Mouse (Mus musculus): ENCODE results near the gene Dicer1. TPM values are rescaled to one million over a fixed set of nuclear protein-coding genes. Genes with fewer than 3 reads are reported as not detected.

Dicer1 gene
- polyA plus RNA-seq, 1 experiment from 2014 or later, result 37.2 TPM

- Histone ChIP-seq H3K4me3 (no peak overlapping the region), H3K27ac (no peak overlapping the region), H3K4me1 (no peaks in the 10 kb centered on the region), H3K27me3 (ENCODE audit: insufficient read depth, poor library complexity, severe bottlenecking) (no peaks in the 10 kb centered on the region), H3K36me3 (no peaks in the 10 kb centered on the region), H3K9me3 (no peaks in the 10 kb centered on the region)
- WGBS, result 81% methylated on average over 6 of the region's 6 CpGs
- DNase-seq (ENCODE audit: low spot score), result no peak
Measured at GRCm38 (mm10) chr12:104763918-104764317, 12.2 kb upstream of the Dicer1 start.

GRCm38 (mm10) chr12:104761411-104761810, 9.7 kb upstream of the Dicer1 start:
- Histone ChIP-seq H3K27ac (no peak overlapping the region), H3K4me1 (no peaks in the 10 kb centered on the region), H3K36me3 (no peaks in the 10 kb centered on the region), H3K4me3 (no peak overlapping the region), H3K9me3 (no peaks in the 10 kb centered on the region), H3K27me3 (ENCODE audit: insufficient read depth, poor library complexity, severe bottlenecking) (no peaks in the 10 kb centered on the region)
- no peak for DNase-seq (ENCODE audit: low spot score)
- WGBS, result 73% methylated on average over 8 of the region's 8 CpGs

GRCm38 (mm10) chr12:104758066-104758465, 6.3 kb upstream of the Dicer1 start:
- no peaks in the 10 kb centered on the region for H3K27me3 ChIP-seq (ENCODE audit: insufficient read depth, poor library complexity, severe bottlenecking)
- H3K4me3 ChIP-seq, result no peak overlapping the region
- WGBS, result 78% methylated on average over 7 of the region's 7 CpGs
- no peaks in the 10 kb centered on the region for H3K4me1 ChIP-seq
- H3K9me3 ChIP-seq, result no peaks in the 10 kb centered on the region
- H3K27ac ChIP-seq, result no peak overlapping the region
- no peak for DNase-seq (ENCODE audit: low spot score)
- no peaks in the 10 kb centered on the region for H3K36me3 ChIP-seq

GRCm38 (mm10) chr12:104753686-104754085, 1.9 kb upstream of the Dicer1 start:
- DNase-seq (ENCODE audit: low spot score), result no peak
- no peak overlapping the region for H3K4me3 ChIP-seq
- 78% methylated on average over 4 of the region's 4 CpGs for WGBS
- no peak overlapping the region for H3K27ac ChIP-seq
- H3K27me3 ChIP-seq (ENCODE audit: insufficient read depth, poor library complexity, severe bottlenecking), result no peaks in the 10 kb centered on the region
- peaks cover 7% of the 10 kb centered on the region for H3K36me3 ChIP-seq
- no peaks in the 10 kb centered on the region for H3K9me3 ChIP-seq
- H3K4me1 ChIP-seq, result peaks cover 29% of the 10 kb centered on the region

GRCm38 (mm10) chr12:104751331-104751813, 380 bp downstream of the Dicer1 start:
- peaks cover 7% of the 10 kb centered on the region for H3K36me3 ChIP-seq
- no peaks in the 10 kb centered on the region for H3K27me3 ChIP-seq (ENCODE audit: insufficient read depth, poor library complexity, severe bottlenecking)
- peak; percentile 78 for DNase-seq (ENCODE audit: low spot score)
- H3K4me3 ChIP-seq, result peak overlapping the region; percentile 94
- peaks cover 48% of the 10 kb centered on the region for H3K4me1 ChIP-seq
- peak overlapping the region; percentile 99 for H3K27ac ChIP-seq
- no peaks in the 10 kb centered on the region for H3K9me3 ChIP-seq
- WGBS, result under 1% methylated on average over 52 of the region's 52 CpGs

- Histone ChIP-seq H3K27ac (no peak overlapping the region), H3K4me1 (peaks cover 48% of the 10 kb centered on the region), H3K9me3 (no peaks in the 10 kb centered on the region), H3K36me3 (peaks cover 7% of the 10 kb centered on the region), H3K27me3 (ENCODE audit: insufficient read depth, poor library complexity, severe bottlenecking) (no peaks in the 10 kb centered on the region), H3K4me3 (no peak overlapping the region)
- DNase-seq (ENCODE audit: low spot score), result no peak
- 88% methylated on average over 2 of the region's 2 CpGs for WGBS
Measured at GRCm38 (mm10) chr12:104748946-104749345, 2.8 kb downstream of the Dicer1 start.

- no peak for DNase-seq (ENCODE audit: low spot score)
- Histone ChIP-seq H3K36me3 (peaks cover 7% of the 10 kb centered on the region), H3K27ac (no peak overlapping the region), H3K27me3 (ENCODE audit: insufficient read depth, poor library complexity, severe bottlenecking) (no peaks in the 10 kb centered on the region), H3K4me1 (peaks cover 44% of the 10 kb centered on the region), H3K4me3 (no peak overlapping the region), H3K9me3 (no peaks in the 10 kb centered on the region)
- WGBS, result 88% methylated on average over 5 of the region's 5 CpGs
Measured at GRCm38 (mm10) chr12:104747252-104747651, 4.5 kb downstream of the Dicer1 start.

GRCm38 (mm10) chr12:104746601-104747000, 5.2 kb downstream of the Dicer1 start:
- Histone ChIP-seq H3K9me3 (no peaks in the 10 kb centered on the region), H3K36me3 (peaks cover 7% of the 10 kb centered on the region), H3K4me3 (no peak overlapping the region), H3K4me1 (peaks cover 45% of the 10 kb centered on the region), H3K27me3 (ENCODE audit: insufficient read depth, poor library complexity, severe bottlenecking) (no peaks in the 10 kb centered on the region), H3K27ac (no peak overlapping the region)
- DNase-seq (ENCODE audit: low spot score), result no peak
- 86% methylated on average over 2 of the region's 2 CpGs for WGBS

- Histone ChIP-seq H3K36me3 (no peaks in the 10 kb centered on the region), H3K9me3 (no peaks in the 10 kb centered on the region), H3K27ac (no peak overlapping the region), H3K4me3 (no peak overlapping the region), H3K4me1 (peaks cover 43% of the 10 kb centered on the region), H3K27me3 (ENCODE audit: insufficient read depth, poor library complexity, severe bottlenecking) (no peaks in the 10 kb centered on the region)
- WGBS, result 82% methylated on average over 4 of the region's 4 CpGs
- DNase-seq (ENCODE audit: low spot score), result no peak
Measured at GRCm38 (mm10) chr12:104743687-104744086, 8.1 kb downstream of the Dicer1 start.

- H3K4me3 ChIP-seq, result no peak overlapping the region
- H3K27ac ChIP-seq, result no peak overlapping the region
- H3K27me3 ChIP-seq (ENCODE audit: insufficient read depth, poor library complexity, severe bottlenecking), result no peaks in the 10 kb centered on the region
- peaks cover 10% of the 10 kb centered on the region; the same call in 1 of the 2 replicates for H3K36me3 ChIP-seq
- no peaks in the 10 kb centered on the region for H3K9me3 ChIP-seq
- no peak for DNase-seq (ENCODE audit: low spot score)
- H3K4me1 ChIP-seq, result peaks cover 30% of the 10 kb centered on the region
- 78% methylated on average over 6 of the region's 6 CpGs for WGBS
Measured at GRCm38 (mm10) chr12:104742247-104742646, 9.5 kb downstream of the Dicer1 start.

- H3K4me1 ChIP-seq, result peaks cover 24% of the 10 kb centered on the region
Measured at GRCm38 (mm10) chr12:104740841-104741787, 10.6 kb downstream of the Dicer1 start.

GRCm38 (mm10) chr12:104738931-104739330, 12.8 kb downstream of the Dicer1 start:
- peaks cover 12% of the 10 kb centered on the region; the same call in 1 of the 2 replicates for H3K36me3 ChIP-seq
- H3K27ac ChIP-seq, result no peak overlapping the region
- H3K9me3 ChIP-seq, result no peaks in the 10 kb centered on the region
- DNase-seq (ENCODE audit: low spot score), result no peak
- H3K4me3 ChIP-seq, result no peak overlapping the region
- no peaks in the 10 kb centered on the region for H3K27me3 ChIP-seq (ENCODE audit: insufficient read depth, poor library complexity, severe bottlenecking)
- WGBS, result 70% methylated on average over 3 of the region's 3 CpGs
- peaks cover 39% of the 10 kb centered on the region for H3K4me1 ChIP-seq

More at GRCm38 (mm10) chr12:104740841-104741787, 10.6 kb downstream of the Dicer1 start:
- no peak overlapping the region for H3K4me3 ChIP-seq
- H3K27me3 ChIP-seq (ENCODE audit: insufficient read depth, poor library complexity, severe bottlenecking), result no peaks in the 10 kb centered on the region
- no peaks in the 10 kb centered on the region for H3K9me3 ChIP-seq
- peaks cover 10% of the 10 kb centered on the region; the same call in 1 of the 2 replicates for H3K36me3 ChIP-seq
- no peak for DNase-seq (ENCODE audit: low spot score)
- WGBS, result 59% methylated on average over 12 of the region's 12 CpGs
- H3K27ac ChIP-seq, result no peak overlapping the region

GRCm38 (mm10) chr12:104738446-104738845, 13.3 kb downstream of the Dicer1 start:
- Histone ChIP-seq H3K4me1 (peaks cover 42% of the 10 kb centered on the region), H3K27ac (no peak overlapping the region), H3K9me3 (no peaks in the 10 kb centered on the region), H3K27me3 (ENCODE audit: insufficient read depth, poor library complexity, severe bottlenecking) (no peaks in the 10 kb centered on the region), H3K4me3 (no peak overlapping the region), H3K36me3 (peaks cover 12% of the 10 kb centered on the region; the same call in 1 of the 2 replicates)
- 88% methylated on average over 9 of the region's 9 CpGs for WGBS
- DNase-seq (ENCODE audit: low spot score), result no peak
